Mouse (Mus musculus) gonadal fat pad, adult 2 months (tissue): ENCODE results near the gene Hsd17b2. TPM values are rescaled to one million over a fixed set of nuclear protein-coding genes. Genes with fewer than 3 reads are reported as not detected.

Experiments used
- DNase-seq: peaks from one replicate; pipeline ENCODE4 v3.0.0-alpha.2; 2012; ENCODE audit warnings: low read depth
- polyA plus RNA-seq: library from polyadenylated mRNA; depleted of rRNA; stranded (reverse); fragments of >200 nt; gene quantifications from 2 replicates; pipeline ENCODE4 v1.2.3, GENCODE M21; 2012; rRNA removed

The Hsd17b2 gene
- polyA plus RNA-seq = 0.31 and 0.51 TPM in 2 replicates

DNA sequence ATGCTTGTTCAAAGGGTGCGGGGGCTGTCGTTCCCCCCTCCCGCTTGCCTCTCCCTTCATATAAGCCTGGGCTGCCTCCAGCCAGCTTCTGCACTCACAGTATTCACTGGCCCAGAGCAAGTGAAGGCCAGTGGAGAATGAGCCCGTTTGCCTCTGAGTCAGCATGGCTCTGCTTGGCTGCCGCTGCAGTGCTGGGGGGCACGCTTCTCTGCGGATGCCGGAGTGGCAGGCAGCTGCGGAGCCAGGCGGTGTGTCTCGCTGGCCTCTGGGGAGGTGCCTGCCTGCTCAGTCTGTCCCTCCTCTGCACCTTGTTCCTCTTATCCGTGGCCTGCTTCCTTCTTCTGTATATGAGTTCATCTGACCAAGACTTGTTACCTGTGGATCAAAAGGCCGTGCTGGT is at the start of gene Hsd17b2:
Gene Hsd17b2 (plus strand): TSS at position 46 of the 400 bp plus-strand sequence.
- DNase-seq = no peak

DNA sequence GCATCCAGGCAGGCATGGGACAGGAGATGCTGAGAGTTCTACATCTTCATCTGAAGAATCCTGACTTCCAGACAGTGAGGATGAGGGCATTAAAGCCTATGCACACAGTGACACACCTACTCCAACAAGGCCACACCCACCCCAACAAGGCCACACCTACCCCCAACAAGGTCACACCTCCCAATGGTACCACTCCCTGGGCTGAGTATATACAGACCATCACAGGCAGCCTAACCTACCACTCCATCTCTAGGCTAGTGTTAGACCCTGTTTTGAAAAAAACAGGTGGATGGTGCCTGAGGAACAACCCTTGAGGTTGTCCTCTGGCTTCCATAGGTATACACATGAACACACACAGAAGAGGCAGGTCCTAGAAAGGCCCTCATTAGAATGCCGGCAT is 49.4 kb upstream of the Hsd17b2 start:
- no peak for DNase-seq

- DNase-seq = no peak
These were observed 42.7 kb upstream of the Hsd17b2 start for GRCm38 (mm10) chr8:117658990-117659389.

GRCm38 (mm10) chr8:117660358-117661031 is 41.2 kb upstream of the Hsd17b2 start:
- no peak for DNase-seq

GRCm38 (mm10) chr8:117667349-117668124 is 34.2 kb upstream of the Hsd17b2 start:
- peak; percentile 85 for DNase-seq

GRCm38 (mm10) chr8:117670461-117670860 is 31.2 kb upstream of the Hsd17b2 start:
- DNase-seq = no peak

GRCm38 (mm10) chr8:117672558-117672957 is 29.1 kb upstream of the Hsd17b2 start:
- no peak for DNase-seq

- no peak for DNase-seq
These were observed 28.3 kb upstream of the Hsd17b2 start, which contains the start of gene Sdr42e1 for GRCm38 (mm10) chr8:117673430-117673830. TSS of gene Sdr42e1 (minus strand) at chr8:117673689.

DNA sequence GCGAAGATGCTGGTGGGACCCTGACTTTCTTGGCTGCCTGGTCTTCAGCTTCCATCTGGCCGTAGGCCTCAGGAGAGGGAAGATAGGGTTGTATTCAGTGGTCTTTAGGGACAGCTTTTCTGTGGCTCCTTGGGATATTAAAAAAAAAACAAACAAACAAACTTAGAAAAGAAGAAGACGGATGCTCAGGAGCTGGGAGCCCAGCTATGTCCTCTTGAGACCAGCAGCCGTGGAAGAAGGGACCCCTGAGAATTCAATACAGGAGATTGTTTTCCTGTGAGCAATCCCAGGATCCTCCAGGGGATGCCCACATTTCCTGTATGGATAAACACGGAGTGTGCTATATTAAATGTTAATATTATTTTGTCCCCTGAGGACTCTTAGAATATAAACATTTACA is 26.5 kb upstream of the Hsd17b2 start:
- no peak for DNase-seq

- no peak for DNase-seq
These were observed 25.2 kb upstream of the Hsd17b2 start for GRCm38 (mm10) chr8:117676460-117676859.

GRCm38 (mm10) chr8:117677011-117677410 is 24.7 kb upstream of the Hsd17b2 start:
- no peak for DNase-seq

DNA sequence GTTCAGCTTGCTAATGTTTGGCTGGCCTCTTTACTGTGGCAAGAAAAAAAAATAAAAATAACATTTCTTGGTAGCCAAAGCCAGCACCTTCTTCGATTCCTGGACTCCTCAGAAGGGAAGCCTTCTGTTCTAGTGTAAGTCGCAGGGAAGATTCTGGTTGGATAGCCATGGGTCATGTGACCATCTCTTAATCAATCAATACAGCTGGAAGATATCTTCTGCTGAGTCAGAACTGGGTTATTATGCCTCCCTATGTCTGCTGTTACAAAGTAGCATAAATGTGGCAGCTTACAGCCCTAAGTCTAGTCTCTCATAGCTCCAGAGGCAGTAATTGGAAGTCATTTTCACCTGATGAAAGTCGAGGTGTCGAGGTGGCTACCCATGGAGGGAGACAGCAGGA is 23.1 kb upstream of the Hsd17b2 start:
- no peak for DNase-seq

DNA sequence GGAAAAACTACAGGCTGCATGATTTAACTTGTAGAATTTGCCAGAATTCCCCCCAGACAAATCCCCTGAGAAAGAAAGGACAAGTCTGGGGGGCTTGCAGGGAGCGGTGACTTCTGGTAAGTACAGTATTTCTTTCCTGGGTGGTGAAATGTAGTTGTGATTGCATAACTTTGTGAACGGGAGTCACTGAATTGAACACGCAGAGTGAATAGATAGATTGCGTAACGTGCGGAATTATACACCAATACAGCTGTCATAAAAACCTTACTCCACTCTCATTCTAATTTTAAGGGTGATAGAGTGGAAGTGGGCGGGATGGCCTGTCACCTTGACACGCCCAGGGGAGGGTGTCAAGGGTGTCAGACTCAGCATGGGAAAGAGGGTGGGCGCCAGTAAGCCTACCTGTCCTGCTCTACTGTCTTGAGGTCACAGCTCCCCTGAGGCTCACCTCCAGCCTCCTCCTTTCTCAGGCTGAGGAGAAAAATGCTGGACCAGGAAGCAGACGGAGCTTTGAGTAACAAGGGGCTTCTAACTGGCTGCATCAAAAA is 17.7 kb upstream of the Hsd17b2 start:
- DNase-seq = no peak

DNA sequence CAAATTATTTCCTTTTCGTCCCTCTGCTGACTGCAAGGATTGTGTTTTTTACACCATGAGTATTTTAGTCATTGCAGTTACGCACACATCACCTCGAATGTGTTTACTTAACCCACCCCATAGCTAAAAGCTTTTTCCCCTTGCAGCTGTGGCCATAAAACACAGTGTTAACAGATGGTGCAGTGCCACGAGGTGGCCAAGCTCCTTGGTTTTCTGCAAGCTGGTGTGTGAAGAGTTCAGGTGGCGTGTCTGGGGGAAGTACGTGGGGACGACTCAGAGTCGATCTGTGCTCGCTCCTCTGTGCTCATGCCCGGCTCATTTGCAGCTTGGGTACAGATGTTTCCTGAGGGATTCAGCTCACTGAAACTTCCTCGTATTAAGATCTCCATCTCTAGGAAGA is 17.2 kb upstream of the Hsd17b2 start:
- no peak for DNase-seq

DNA sequence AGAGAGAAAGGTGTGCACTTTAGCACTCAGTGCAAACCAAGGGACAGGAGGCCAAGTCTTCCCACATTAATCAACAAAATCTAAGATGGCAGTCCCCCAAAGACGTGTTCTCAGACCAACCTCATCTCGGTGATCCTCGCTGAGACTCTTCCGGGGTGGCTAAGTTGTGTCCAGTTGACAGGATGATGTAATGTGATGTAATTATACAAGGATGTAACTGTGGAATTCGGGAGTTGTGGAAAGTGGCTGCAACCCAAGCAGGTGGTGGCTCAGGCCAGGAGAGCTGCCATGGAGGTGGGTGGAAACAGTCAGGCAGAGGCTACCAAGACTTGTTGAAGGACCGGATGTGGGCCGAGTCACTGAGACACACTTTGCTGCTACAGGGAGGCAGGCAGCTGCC is 13.8 kb upstream of the Hsd17b2 start:
- no peak for DNase-seq

GRCm38 (mm10) chr8:117692131-117692530 is 9.6 kb upstream of the Hsd17b2 start:
- no peak for DNase-seq

- DNase-seq = no peak
These were observed 6.1 kb upstream of the Hsd17b2 start for GRCm38 (mm10) chr8:117695636-117696035.

DNA sequence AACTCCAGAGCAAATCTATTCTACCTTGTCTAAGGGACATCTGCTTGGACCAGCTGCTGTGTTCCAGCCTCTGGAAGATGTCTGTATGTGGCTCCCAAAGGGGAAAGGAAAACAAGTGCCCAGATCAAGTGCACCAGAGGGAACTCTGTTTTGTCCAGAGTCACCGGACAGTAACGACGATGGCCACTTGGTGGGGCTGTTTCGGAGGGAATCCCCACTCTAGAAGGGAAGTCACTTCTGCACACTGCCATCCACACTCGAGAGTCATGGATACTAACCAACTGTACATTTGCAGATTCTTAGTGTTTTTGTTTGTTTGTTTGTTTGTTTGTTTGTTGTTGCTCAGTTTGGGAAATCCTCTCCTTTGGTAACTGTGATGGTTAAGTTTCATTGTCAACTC is 4.5 kb upstream of the Hsd17b2 start:
- DNase-seq = no peak

GRCm38 (mm10) chr8:117700699-117701098 is 1.0 kb upstream of the Hsd17b2 start:
- no peak for DNase-seq

GRCm38 (mm10) chr8:117701246-117701645 is 458 bp upstream of the Hsd17b2 start:
- no peak for DNase-seq

GRCm38 (mm10) chr8:117702701-117703100 is 997 bp downstream of the Hsd17b2 start:
- DNase-seq = no peak

DNA sequence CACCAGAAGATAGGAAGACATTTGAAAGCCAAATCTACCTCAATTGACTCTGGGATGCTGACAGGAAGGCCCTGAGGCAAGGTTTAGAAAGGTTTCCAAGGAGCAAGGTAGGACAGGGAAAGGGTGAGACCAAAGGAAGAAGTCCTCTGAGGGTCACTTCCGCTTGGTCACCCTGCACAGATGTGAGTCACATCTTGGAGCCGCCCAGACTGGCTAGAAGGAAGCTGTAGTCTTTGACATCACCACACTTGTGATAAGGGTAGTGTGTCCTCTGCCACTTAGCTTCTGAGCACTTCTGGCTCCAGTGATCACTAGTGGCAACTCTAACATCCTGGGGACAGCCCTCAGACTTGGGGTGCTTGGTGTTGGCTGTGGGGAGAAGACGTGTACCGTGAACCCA is 4.4 kb downstream of the Hsd17b2 start:
- DNase-seq = no peak

- DNase-seq = no peak
These were observed 10.5 kb downstream of the Hsd17b2 start for GRCm38 (mm10) chr8:117712226-117712625.
